Mouse (Mus musculus) midbrain, postnatal 0 days (tissue): ENCODE measurements around the gene Csnk1g2. TPM values are rescaled to one million over a fixed set of nuclear protein-coding genes. Genes with fewer than 3 reads are reported as not detected.
A peak's percentile ranks its signal among the peaks of the same experiment; 100 is the strongest.

Source experiments
- ATAC-seq: fragments of 200-750 bp; cut with Nextera tagmentation; 2 replicates; pipeline ENCODE4 v1.8.0; 2017; ENCODE audit warnings: moderate number of reproducible peaks, mild to moderate bottlenecking, moderate TSS enrichment, moderate library complexity; ENCODE audit not compliant: low FRiP score
- DNase-seq: peaks from one replicate; pipeline ENCODE4 v3.0.0-alpha.2; 2015; ENCODE audit warnings: low spot score
- H3K27ac ChIP-seq: fragments of 300-500 bp; sonication (generic); 2 replicates; pipeline ENCODE4 v1.5.1; 2014; ENCODE audit warnings: low read depth, mild to moderate bottlenecking, low read length, mixed read lengths
- H3K27me3 ChIP-seq: fragments of 300-500 bp; sonication (generic); 2 replicates; pipeline ENCODE4 v1.6.1; 2014; ENCODE audit warnings: low read length, control low read depth, mixed read lengths; ENCODE audit not compliant: insufficient read depth
- H3K36me3 ChIP-seq: fragments of 300-500 bp; sonication (generic); 2 replicates; pipeline ENCODE4 v1.6.1; 2014; ENCODE audit warnings: low read length, control low read depth, mixed read lengths; ENCODE audit not compliant: insufficient read depth
- H3K4me1 ChIP-seq: fragments of 300-500 bp; sonication (generic); 2 replicates; pipeline ENCODE4 v1.6.1; 2014; ENCODE audit warnings: mild to moderate bottlenecking, control low read depth, antibody characterized with exemption, low read length, mixed read lengths; ENCODE audit not compliant: insufficient read depth
- H3K4me2 ChIP-seq: fragments of 300-500 bp; sonication (generic); 2 replicates; pipeline ENCODE4 v1.6.1; 2014; ENCODE audit warnings: low read depth, mild to moderate bottlenecking, low read length, mixed read lengths; ENCODE audit not compliant: poor library complexity, severe bottlenecking
- H3K4me3 ChIP-seq: fragments of 300-500 bp; sonication (generic); 2 replicates; pipeline ENCODE4 v1.5.1; 2014; ENCODE audit warnings: low read depth, mild to moderate bottlenecking, low read length, moderate library complexity
- H3K9ac ChIP-seq: fragments of 300-500 bp; sonication (generic); replicated peaks from 2 replicates; pipeline ENCODE4 v1.6.1; 2014; ENCODE audit warnings: mild to moderate bottlenecking, low read length, moderate library complexity, mixed read lengths; ENCODE audit not compliant: poor library complexity, severe bottlenecking
- H3K9me3 ChIP-seq: fragments of 300-500 bp; sonication (generic); 2 replicates; pipeline ENCODE4 v1.6.1; 2016; ENCODE audit warnings: low read length, control low read depth
- CTCF ChIP-seq: IDR thresholded peaks from 2 replicates; pipeline ENCODE4 v1.5.1; 2016; ENCODE audit warnings: antibody characterized with exemption, mild to moderate bottlenecking
- WGBS: fragments of 180-500 bp; shearing (Covaris S2); extraction: QIAGEN DNeasy Blood & Tissue Kit; methylation state at CpG from one replicate; pipeline ENCODE4 v1.1.7; 2014; 5-methylcytosine and 5-hydroxymethylcytosine counted together
- polyA plus RNA-seq: library from polyadenylated mRNA; unstranded; fragments of >200 nt; fragmentation: Nextera tagmentation; extraction: Ambion mirVana; gene quantifications from 2 replicates; pipeline ENCODE4 v1.2.1, GENCODE M21; 2015
- total RNA-seq: library from RNA; depleted of rRNA; stranded (reverse); fragments of >200 nt; gene quantifications from 2 replicates; pipeline ENCODE4 v1.2.3, GENCODE M21; 2014; rRNA removed

Gene Csnk1g2
- total RNA-seq (124 and 146 TPM in 2 replicates), polyA plus RNA-seq (90.5 and 93.3 TPM in 2 replicates)

- DNase-seq (peak; percentile 12), ATAC-seq (peak; percentile 2)
- Histone ChIP-seq H3K36me3 (no peaks in the 10 kb centered on the region), H3K4me3 (peak within 1 kb of the TSS; percentile 81), H3K4me2 (peak within 1 kb of the TSS; percentile 96), H3K9me3 (no peaks in the 10 kb centered on the region), H3K4me1 (peaks cover 11% of the 10 kb centered on the region), H3K27ac (peak within 1 kb of the TSS; percentile 81), H3K27me3 (no peaks in the 10 kb centered on the region), H3K9ac (peak within 1 kb of the TSS; percentile 91)
- peak; percentile 25; the same call in 1 of the 2 replicates for TF ChIP-seq CTCF
- WGBS = under 1% methylated on average over 73 of the region's 85 CpGs
Observed at GRCm38 (mm10) chr10:80622661-80623456, at the start of gene Csnk1g2. TSS of gene Csnk1g2 (plus strand) at chr10:80622838.

DNA sequence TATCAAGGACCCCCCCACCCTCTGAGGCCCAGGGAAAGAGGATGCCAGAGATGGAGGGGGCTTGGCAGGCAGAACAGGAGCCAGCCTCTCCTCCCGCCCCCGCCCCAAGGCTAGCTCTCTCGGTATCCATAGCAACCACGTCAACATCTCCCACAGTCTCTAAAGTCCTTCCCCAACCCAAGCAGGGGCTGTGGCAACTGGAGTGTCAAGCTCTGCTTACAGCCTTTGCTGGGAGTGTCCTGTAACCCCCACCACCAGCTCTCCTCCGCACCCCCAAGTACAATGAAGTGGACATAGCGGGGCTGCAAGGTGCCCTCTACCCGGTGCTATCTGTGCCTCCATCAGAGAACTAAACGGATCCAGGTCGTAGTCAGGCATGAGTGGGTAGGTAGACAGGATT lies 48.7 kb upstream of the Csnk1g2 start:
- Histone ChIP-seq H3K4me2 (peak overlapping the region; percentile 24; the same call in 1 of the 2 replicates), H3K4me3 (no peak overlapping the region), H3K27me3 (no peaks in the 10 kb centered on the region), H3K36me3 (peaks cover under 1% of the 10 kb centered on the region; the same call in 1 of the 2 replicates), H3K9me3 (no peaks in the 10 kb centered on the region), H3K4me1 (peaks cover 11% of the 10 kb centered on the region), H3K9ac (peak overlapping the region; percentile 29; the same call in 1 of the 2 replicates), H3K27ac (no peak overlapping the region)
- no peak for ATAC-seq
- 53% methylated on average over 8 of the region's 9 CpGs for WGBS
- TF ChIP-seq CTCF = no peak
- peak; percentile 44 for DNase-seq

- H3K9me3 ChIP-seq = no peaks in the 10 kb centered on the region
- H3K36me3 ChIP-seq = no peaks in the 10 kb centered on the region
- no peak for TF ChIP-seq CTCF
- H3K27me3 ChIP-seq = no peaks in the 10 kb centered on the region
- H3K4me3 ChIP-seq = peak overlapping the region; percentile 82; the same call in 1 of the 2 replicates
- no peak for ATAC-seq
- peaks cover 11% of the 10 kb centered on the region for H3K4me1 ChIP-seq
- no peak overlapping the region for H3K27ac ChIP-seq
- WGBS = 75% methylated on average over 3 of the region's 3 CpGs
- no peak overlapping the region for H3K9ac ChIP-seq
- peak overlapping the region; percentile 89 for H3K4me2 ChIP-seq
- DNase-seq = no peak
Observed at GRCm38 (mm10) chr10:80574896-80575295, 47.7 kb upstream of the Csnk1g2 start.

DNA sequence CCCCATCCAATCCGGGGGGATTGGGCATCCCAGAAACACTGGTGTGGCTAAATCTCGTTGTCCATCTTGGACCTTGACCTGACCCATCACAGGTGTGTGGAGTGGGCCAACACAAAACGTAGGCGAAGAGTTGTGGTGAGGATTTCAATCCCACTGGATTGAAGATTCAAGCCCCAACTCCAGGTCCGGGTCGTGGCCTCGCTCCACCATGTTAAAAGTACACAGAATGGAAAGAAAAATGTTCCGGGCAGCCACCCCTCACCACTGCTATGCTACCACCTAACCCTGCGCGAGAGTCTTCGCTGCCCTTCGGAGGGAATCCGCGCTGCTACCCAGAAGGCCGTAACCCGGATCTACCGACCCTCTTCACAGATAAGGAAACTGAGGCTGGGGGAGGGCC lies 46.7 kb upstream of the Csnk1g2 start:
- no peak for TF ChIP-seq CTCF
- H3K36me3 ChIP-seq = no peaks in the 10 kb centered on the region
- WGBS = 17% methylated on average over 17 of the region's 17 CpGs
- ATAC-seq (no peak), DNase-seq (no peak)
- H3K27ac ChIP-seq = no peak overlapping the region
- no peaks in the 10 kb centered on the region for H3K27me3 ChIP-seq
- no peaks in the 10 kb centered on the region for H3K9me3 ChIP-seq
- peak overlapping the region; percentile 82 for H3K4me3 ChIP-seq
- peak overlapping the region; percentile 89 for H3K4me2 ChIP-seq
- H3K9ac ChIP-seq = peak overlapping the region; percentile 83
- peaks cover 11% of the 10 kb centered on the region for H3K4me1 ChIP-seq

DNA sequence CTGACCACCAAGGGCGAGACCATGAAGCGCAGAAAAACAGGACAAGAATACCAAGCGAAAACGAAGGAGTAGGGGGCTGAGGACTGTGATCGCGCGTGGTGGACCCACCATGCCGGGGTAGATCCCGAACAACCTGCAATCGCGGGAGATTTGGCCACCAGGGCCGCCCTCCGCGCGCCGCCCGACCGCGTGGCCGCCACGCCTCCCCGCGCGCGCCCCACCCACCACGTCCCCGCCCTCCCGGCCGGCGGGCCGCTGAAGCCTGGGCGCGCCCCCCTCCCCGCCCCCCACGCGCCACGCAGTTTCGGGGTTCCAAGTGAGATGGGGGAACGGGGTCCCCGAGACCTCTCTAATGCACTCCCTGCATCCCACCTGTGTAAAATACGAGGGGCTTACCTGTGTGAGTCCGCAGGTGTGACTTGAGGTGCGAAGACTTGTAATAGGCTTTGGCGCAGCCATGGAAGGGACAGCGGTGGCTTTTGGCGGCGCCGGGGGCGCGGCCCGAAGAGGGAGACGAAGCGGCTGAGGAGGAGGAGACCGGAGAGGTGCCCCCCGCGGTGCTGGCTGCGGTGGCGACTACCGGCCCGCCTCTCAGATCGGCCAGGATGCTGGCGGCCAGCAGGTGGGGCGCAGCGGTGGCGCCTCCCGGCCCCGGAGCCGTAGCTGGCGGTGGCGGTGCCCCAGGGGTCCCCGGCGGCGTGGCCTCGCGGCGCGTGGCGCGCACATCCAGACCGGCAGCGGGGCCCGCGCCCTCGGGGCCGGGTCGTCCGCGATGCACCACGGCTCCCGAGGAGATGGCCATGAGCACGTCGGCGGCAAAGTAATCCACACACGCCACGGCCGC lies 46.1 kb upstream of the Csnk1g2 start:
- peak; percentile 4 for ATAC-seq
- DNase-seq = peak; percentile 30
- Histone ChIP-seq H3K9me3 (no peaks in the 10 kb centered on the region), H3K27ac (peak overlapping the region; percentile 76), H3K27me3 (no peaks in the 10 kb centered on the region), H3K9ac (peak overlapping the region; percentile 83), H3K4me2 (peak overlapping the region; percentile 89), H3K4me3 (peak overlapping the region; percentile 82), H3K36me3 (no peaks in the 10 kb centered on the region), H3K4me1 (peaks cover 8% of the 10 kb centered on the region)
- TF ChIP-seq CTCF = no peak; the same call in 1 of the 2 replicates
- under 1% methylated on average over 89 of the region's 96 CpGs for WGBS
